Mouse (Mus musculus) liver, embryonic 16.5 days (tissue): ENCODE data around the gene Csgalnact2. TPM values are rescaled to one million over a fixed set of nuclear protein-coding genes. Genes with fewer than 3 reads are reported as not detected.

Source experiments
- ATAC-seq: fragments of 200-750 bp; cut with Nextera tagmentation; 2 replicates; pipeline ENCODE4 v1.8.0; 2017; ENCODE audit warnings: low read depth, mild to moderate bottlenecking, moderate number of reproducible peaks, moderate library complexity
- H3K27ac ChIP-seq: fragments of 300-500 bp; sonication (generic); 2 replicates; pipeline ENCODE4 v1.5.1; 2014; ENCODE audit warnings: mild to moderate bottlenecking, low read length
- H3K27me3 ChIP-seq: fragments of 300-500 bp; sonication (generic); 2 replicates; pipeline ENCODE4 v1.6.1; 2014; ENCODE audit warnings: low read depth, low read length, mixed read lengths; ENCODE audit not compliant: control insufficient read depth, insufficient read depth
- H3K36me3 ChIP-seq: fragments of 300-500 bp; sonication (generic); 2 replicates; pipeline ENCODE4 v1.6.1; 2014; ENCODE audit warnings: mild to moderate bottlenecking; ENCODE audit not compliant: control insufficient read depth, insufficient read depth
- H3K4me1 ChIP-seq: fragments of 300-500 bp; sonication (generic); 2 replicates; pipeline ENCODE4 v1.6.1; 2014; ENCODE audit warnings: low read depth, low read length, mixed read lengths; ENCODE audit not compliant: control insufficient read depth
- H3K4me2 ChIP-seq: fragments of 300-500 bp; sonication (generic); 2 replicates; pipeline ENCODE4 v1.6.1; 2014; ENCODE audit warnings: low read depth, low read length, mixed read lengths
- H3K4me3 ChIP-seq: fragments of 300-500 bp; sonication (generic); 2 replicates; pipeline ENCODE4 v1.5.1; 2014; ENCODE audit warnings: low read depth, mild to moderate bottlenecking, low read length
- H3K9ac ChIP-seq: fragments of 300-500 bp; sonication (generic); 2 replicates; pipeline ENCODE4 v1.6.1; 2014; ENCODE audit warnings: low read depth, low read length
- H3K9me3 ChIP-seq: fragments of 300-500 bp; sonication (generic); replicated peaks from 2 replicates; pipeline ENCODE4 v1.6.1; 2016; ENCODE audit warnings: low read length; ENCODE audit not compliant: control insufficient read depth
- WGBS: fragments of 180-500 bp; shearing (Covaris S2); extraction: QIAGEN DNeasy Blood & Tissue Kit; methylation state at CpG from one replicate; pipeline ENCODE4 v1.1.7; 2014; ENCODE audit not compliant: insufficient replicate concordance; 5-methylcytosine and 5-hydroxymethylcytosine counted together
- polyA plus RNA-seq: library from polyadenylated mRNA; unstranded; fragments of >200 nt; fragmentation: Nextera tagmentation; extraction: Ambion mirVana; gene quantifications from 2 replicates; pipeline ENCODE4 v1.2.1, GENCODE M21; 2015

The Csgalnact2 gene
- polyA plus RNA-seq, 1 experiment from 2014 or later, result 5.5 TPM

- no peak overlapping the region for H3K4me3 ChIP-seq
- no peaks in the 10 kb centered on the region for H3K4me1 ChIP-seq
- no peak for ATAC-seq
- no peak overlapping the region for H3K4me2 ChIP-seq
- no peaks in the 10 kb centered on the region for H3K36me3 ChIP-seq
- no peak overlapping the region for H3K9ac ChIP-seq
- no peaks in the 10 kb centered on the region for H3K27me3 ChIP-seq
- 77% methylated on average over 18 of the region's 18 CpGs for WGBS
- no peaks in the 10 kb centered on the region for H3K9me3 ChIP-seq
- H3K27ac ChIP-seq, result no peak overlapping the region
Measured at GRCm38 (mm10) chr6:118173251-118173974, 34.5 kb upstream of the Csgalnact2 start.

- H3K36me3 ChIP-seq, result no peaks in the 10 kb centered on the region
- ATAC-seq, result no peak
- no peak overlapping the region for H3K4me3 ChIP-seq
- no peaks in the 10 kb centered on the region for H3K9me3 ChIP-seq
- H3K4me2 ChIP-seq, result no peak overlapping the region
- H3K9ac ChIP-seq, result no peak overlapping the region
- no peaks in the 10 kb centered on the region for H3K4me1 ChIP-seq
- 74% methylated on average over 7 of the region's 7 CpGs for WGBS
- no peak overlapping the region for H3K27ac ChIP-seq
- no peaks in the 10 kb centered on the region for H3K27me3 ChIP-seq
Measured at GRCm38 (mm10) chr6:118171386-118171785, 32.4 kb upstream of the Csgalnact2 start.

GRCm38 (mm10) chr6:118168106-118168505 is 29.2 kb upstream of the Csgalnact2 start:
- no peak overlapping the region for H3K9ac ChIP-seq
- 72% methylated on average over 14 of the region's 14 CpGs for WGBS
- H3K4me2 ChIP-seq, result no peak overlapping the region
- no peaks in the 10 kb centered on the region for H3K36me3 ChIP-seq
- H3K9me3 ChIP-seq, result no peaks in the 10 kb centered on the region
- no peak overlapping the region for H3K27ac ChIP-seq
- no peaks in the 10 kb centered on the region for H3K27me3 ChIP-seq
- no peaks in the 10 kb centered on the region for H3K4me1 ChIP-seq
- H3K4me3 ChIP-seq, result no peak overlapping the region
- no peak for ATAC-seq

- no peak overlapping the region for H3K4me2 ChIP-seq
- no peak overlapping the region for H3K27ac ChIP-seq
- H3K4me1 ChIP-seq, result no peaks in the 10 kb centered on the region
- no peaks in the 10 kb centered on the region for H3K9me3 ChIP-seq
- no peak overlapping the region for H3K9ac ChIP-seq
- no peak for ATAC-seq
- 24% methylated on average over 9 of the region's 9 CpGs for WGBS
- H3K4me3 ChIP-seq, result no peak overlapping the region
- no peaks in the 10 kb centered on the region for H3K27me3 ChIP-seq
- no peaks in the 10 kb centered on the region for H3K36me3 ChIP-seq
Measured at GRCm38 (mm10) chr6:118167013-118167412, 28.1 kb upstream of the Csgalnact2 start.

- Histone ChIP-seq H3K36me3 (no peaks in the 10 kb centered on the region), H3K27ac (no peak overlapping the region), H3K27me3 (no peaks in the 10 kb centered on the region), H3K4me2 (no peak overlapping the region), H3K9ac (no peak overlapping the region), H3K4me3 (no peak overlapping the region), H3K4me1 (no peaks in the 10 kb centered on the region), H3K9me3 (no peaks in the 10 kb centered on the region)
- no peak for ATAC-seq
- WGBS, result 73% methylated on average over 1 of the region's 1 CpGs
Measured at GRCm38 (mm10) chr6:118165516-118165915, 26.6 kb upstream of the Csgalnact2 start.

GRCm38 (mm10) chr6:118164691-118165090 is 25.8 kb upstream of the Csgalnact2 start:
- no peaks in the 10 kb centered on the region for H3K27me3 ChIP-seq
- no peaks in the 10 kb centered on the region for H3K9me3 ChIP-seq
- 46% methylated on average over 8 of the region's 8 CpGs for WGBS
- H3K9ac ChIP-seq, result no peak overlapping the region
- no peak overlapping the region for H3K27ac ChIP-seq
- no peak for ATAC-seq
- H3K36me3 ChIP-seq, result no peaks in the 10 kb centered on the region
- no peaks in the 10 kb centered on the region for H3K4me1 ChIP-seq
- H3K4me3 ChIP-seq, result no peak overlapping the region
- H3K4me2 ChIP-seq, result no peak overlapping the region

GRCm38 (mm10) chr6:118163086-118163485 is 24.1 kb upstream of the Csgalnact2 start:
- Histone ChIP-seq H3K4me2 (no peak overlapping the region), H3K27me3 (no peaks in the 10 kb centered on the region), H3K9me3 (no peaks in the 10 kb centered on the region), H3K4me3 (no peak overlapping the region), H3K9ac (no peak overlapping the region), H3K4me1 (no peaks in the 10 kb centered on the region), H3K36me3 (no peaks in the 10 kb centered on the region), H3K27ac (no peak overlapping the region)
- WGBS, result 79% methylated on average over 2 of the region's 2 CpGs
- no peak for ATAC-seq

GRCm38 (mm10) chr6:118162457-118163082 is 23.6 kb upstream of the Csgalnact2 start:
- ATAC-seq, result no peak
- Histone ChIP-seq H3K4me1 (no peaks in the 10 kb centered on the region), H3K27ac (no peak overlapping the region), H3K9ac (no peak overlapping the region), H3K4me2 (no peak overlapping the region), H3K27me3 (no peaks in the 10 kb centered on the region), H3K36me3 (no peaks in the 10 kb centered on the region), H3K9me3 (no peaks in the 10 kb centered on the region), H3K4me3 (no peak overlapping the region)
- WGBS, result 68% methylated on average over 12 of the region's 12 CpGs

- 62% methylated on average over 5 of the region's 5 CpGs for WGBS
- Histone ChIP-seq H3K4me3 (no peak overlapping the region), H3K36me3 (no peaks in the 10 kb centered on the region), H3K27me3 (no peaks in the 10 kb centered on the region), H3K4me1 (no peaks in the 10 kb centered on the region), H3K4me2 (no peak overlapping the region), H3K9me3 (no peaks in the 10 kb centered on the region), H3K27ac (no peak overlapping the region), H3K9ac (no peak overlapping the region)
- no peak for ATAC-seq
Measured at GRCm38 (mm10) chr6:118153091-118153490, 14.2 kb upstream of the Csgalnact2 start.
